Mouse (Mus musculus): ENCODE data around the gene Hlcs. TPM values are rescaled to one million over a fixed set of nuclear protein-coding genes. Genes with fewer than 3 reads are reported as not detected.

The Hlcs gene
- polyA plus RNA-seq, 1 experiment = 7.2 TPM

DNA sequence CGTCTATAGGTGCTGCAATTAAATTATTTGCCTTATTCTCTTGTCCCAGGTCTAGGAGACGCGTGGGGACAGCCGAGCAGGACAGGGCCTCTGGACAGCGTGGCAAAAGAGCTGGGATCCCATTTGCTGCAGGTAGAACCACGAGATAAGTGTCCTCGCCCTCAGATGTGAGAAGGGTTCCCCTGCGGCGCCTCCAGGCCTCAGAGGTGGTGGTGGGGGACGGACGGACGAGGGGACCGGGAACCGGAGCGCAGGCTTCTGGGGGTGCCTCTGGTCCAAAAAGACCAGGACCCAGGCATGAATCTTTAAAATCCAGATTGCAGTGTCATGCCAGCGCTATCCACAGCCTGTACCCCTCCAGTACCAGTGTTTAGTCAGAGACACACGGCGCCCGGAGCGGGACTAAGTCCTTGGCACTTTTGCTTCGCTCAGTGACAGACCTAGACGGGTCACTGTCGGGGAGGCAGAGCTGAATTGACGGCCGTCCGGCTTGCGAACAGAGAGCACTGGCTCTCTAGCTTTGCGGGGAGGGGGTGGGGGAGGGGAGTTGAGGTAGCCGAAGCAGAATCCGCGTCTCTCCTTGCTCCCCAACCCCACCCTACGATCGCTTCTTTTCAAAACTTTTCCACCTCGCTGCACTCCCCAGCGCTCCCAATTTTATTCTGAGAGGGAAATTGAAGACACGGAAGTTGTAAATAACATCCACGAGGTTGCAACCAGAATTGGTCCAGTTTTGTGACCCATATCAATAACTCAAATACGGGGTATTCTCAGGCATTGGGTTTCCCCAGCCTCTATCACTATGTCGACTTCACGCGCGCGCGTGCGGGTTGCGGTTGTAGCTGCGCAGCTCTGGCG, 218.9 kb downstream of the Hlcs start:
- no peak for DNase-seq (ENCODE audit: low read depth)
- no peak for TF ChIP-seq CTCF (IDR thresholded peaks at IDR 0.05; ENCODE audit: borderline replicate concordance, extremely low read depth, insufficient read depth, insufficient read length)
- no peak for TF ChIP-seq POLR2A (IDR thresholded peaks at IDR 0.05; ENCODE audit: borderline replicate concordance, extremely low read depth, insufficient read depth, insufficient read length, poor library complexity, severe bottlenecking)

DNA sequence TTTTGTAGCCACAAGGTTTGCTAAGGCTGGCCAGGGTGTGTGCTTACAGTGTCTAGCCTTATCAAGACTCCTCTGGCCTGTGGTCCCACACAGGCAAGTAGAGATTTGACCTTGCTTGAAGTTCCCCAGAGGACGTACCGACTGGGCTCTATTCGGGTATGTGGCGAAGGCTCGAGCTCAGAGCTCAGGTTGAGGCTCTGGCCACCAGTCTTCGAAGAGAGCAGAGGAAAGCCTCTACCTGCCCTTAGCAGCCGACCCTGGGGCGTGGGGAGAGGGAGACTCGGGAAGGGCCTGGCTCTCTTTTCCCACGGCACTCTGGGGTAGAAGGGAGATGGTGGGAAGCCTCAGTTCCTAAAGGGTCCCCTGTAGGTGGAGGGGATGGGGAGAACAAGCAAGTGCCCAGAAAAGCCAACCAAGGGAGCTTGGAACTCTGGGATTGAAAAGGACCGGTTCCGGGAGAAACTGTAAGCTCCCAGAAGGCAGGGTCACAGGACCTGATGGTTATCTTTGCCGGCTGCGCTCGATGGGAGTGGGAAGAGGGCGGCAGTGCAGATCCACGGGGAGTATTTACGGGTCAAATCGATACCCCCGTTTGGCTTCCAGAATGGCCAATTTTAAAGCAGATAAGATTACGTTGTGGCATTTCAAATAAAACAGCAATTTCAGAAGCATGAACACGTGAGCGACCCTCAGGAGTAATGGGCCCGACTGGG, 220.1 kb downstream of the Hlcs start:
- no peak for TF ChIP-seq POLR2A (IDR thresholded peaks at IDR 0.05; ENCODE audit: borderline replicate concordance, extremely low read depth, insufficient read depth, insufficient read length, poor library complexity, severe bottlenecking)
- TF ChIP-seq CTCF (IDR thresholded peaks at IDR 0.05; ENCODE audit: borderline replicate concordance, extremely low read depth, insufficient read depth, insufficient read length) = no peak
- DNase-seq (ENCODE audit: low read depth) = no peak

DNA sequence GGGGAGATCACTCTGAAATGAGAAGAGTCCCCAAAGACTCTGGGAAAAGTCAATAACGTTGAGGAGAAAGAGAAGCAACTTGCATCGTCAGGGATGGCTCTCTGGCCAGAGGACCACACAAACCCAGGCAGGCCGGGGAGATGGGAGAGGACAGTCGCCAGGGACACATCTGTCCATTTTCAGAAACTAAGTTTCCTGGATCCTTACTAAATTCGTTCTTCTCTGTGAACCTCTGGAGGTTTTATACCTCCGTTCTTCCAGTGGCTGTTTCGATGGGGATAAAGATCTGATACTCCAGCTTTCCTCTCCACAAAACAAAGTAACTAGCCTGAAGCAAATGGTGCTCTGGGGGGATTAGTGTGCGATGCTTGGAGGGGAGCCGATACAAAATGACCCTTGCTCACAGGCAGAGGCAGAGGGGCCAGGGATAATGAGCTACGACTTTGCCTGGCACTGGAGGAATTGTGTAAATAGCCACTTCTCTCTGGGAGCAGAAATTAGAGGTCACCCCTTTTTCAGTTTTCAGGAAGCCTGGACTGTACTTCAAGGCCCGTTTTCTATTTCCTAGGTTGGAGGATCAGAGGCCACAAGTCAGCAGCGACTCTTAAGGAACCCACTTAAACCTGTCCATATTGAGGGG, 220.7 kb downstream of the Hlcs start:
- TF ChIP-seq POLR2A (IDR thresholded peaks at IDR 0.05; ENCODE audit: borderline replicate concordance, extremely low read depth, insufficient read depth, insufficient read length, poor library complexity, severe bottlenecking) = no peak
- no peak for TF ChIP-seq CTCF (IDR thresholded peaks at IDR 0.05; ENCODE audit: borderline replicate concordance, extremely low read depth, insufficient read depth, insufficient read length)
- no peak for DNase-seq (ENCODE audit: low read depth)

DNA sequence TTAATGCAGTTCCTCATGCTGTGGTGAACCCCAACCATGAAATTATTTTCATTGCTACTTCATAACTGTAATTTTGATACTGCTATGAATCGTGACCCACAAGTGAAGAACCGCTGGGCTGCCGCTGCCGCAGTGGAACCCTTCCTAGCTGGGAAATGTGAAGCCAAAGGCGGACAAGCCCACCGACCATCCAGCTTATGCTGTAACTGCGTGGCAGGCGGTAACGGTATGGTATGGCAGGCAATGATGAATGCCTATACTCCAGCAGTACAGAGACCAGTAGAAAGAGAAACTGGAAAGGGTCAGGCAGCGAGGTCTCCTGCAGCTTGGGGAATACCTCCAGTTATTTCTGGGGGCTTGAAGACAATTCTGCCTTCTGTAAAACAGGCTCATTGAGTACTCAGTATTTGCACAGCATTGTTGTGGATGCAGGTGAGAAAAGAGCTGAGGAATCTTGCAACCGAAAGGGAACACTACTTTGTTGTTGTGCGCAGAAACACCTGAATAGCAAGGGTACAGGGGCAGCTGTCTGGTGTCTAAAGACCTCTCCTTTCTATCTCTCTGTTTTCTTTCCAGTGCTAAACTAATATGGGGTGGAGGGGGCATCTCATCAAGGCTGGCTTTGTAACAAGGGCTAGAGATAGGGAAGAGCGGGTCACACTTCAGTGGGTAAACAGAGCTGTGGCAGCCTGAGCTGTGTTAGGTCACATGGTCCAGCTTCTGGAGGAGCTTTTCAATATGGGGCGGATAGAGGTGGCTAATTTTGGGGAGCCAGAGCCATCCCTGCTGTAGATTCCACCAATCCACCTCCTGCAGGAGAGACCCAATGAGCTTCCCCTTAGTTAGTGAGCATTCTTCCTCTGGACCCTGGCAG, 224.3 kb downstream of the Hlcs start:
- DNase-seq (ENCODE audit: low read depth) = no peak
- TF ChIP-seq POLR2A (IDR thresholded peaks at IDR 0.05; ENCODE audit: borderline replicate concordance, extremely low read depth, insufficient read depth, insufficient read length, poor library complexity, severe bottlenecking) (no peak), CTCF (IDR thresholded peaks at IDR 0.05; ENCODE audit: borderline replicate concordance, extremely low read depth, insufficient read depth, insufficient read length) (no peak)

DNA sequence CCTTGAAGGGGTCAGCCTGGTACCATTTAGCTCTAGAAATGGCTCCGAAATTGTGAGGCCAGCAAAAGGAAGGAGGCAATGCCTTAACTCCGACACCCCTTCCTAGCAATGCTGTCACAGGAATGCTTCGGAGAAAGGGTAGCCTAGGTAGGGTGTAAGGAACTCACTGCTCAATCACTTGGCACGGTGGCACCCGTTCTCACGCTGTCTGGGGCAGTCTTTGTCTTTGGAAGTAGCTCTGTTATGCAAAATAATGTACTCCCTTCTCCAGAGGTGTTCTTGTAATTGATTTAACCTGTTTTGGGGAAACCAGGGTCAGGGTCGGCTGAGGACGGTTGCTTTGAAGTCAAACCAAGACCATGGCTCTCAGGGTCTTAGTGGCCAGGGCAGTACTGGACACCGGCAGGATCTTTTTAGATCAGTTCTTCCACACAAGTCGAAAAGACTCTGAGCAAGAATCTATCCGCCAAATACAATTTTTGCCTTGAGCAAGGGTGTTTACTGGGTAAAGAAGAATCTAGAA, 225.1 kb downstream of the Hlcs start:
- TF ChIP-seq CTCF (IDR thresholded peaks at IDR 0.05; ENCODE audit: borderline replicate concordance, extremely low read depth, insufficient read depth, insufficient read length) (no peak), POLR2A (IDR thresholded peaks at IDR 0.05; ENCODE audit: borderline replicate concordance, extremely low read depth, insufficient read depth, insufficient read length, poor library complexity, severe bottlenecking) (no peak)
- DNase-seq (ENCODE audit: low read depth) = no peak

DNA sequence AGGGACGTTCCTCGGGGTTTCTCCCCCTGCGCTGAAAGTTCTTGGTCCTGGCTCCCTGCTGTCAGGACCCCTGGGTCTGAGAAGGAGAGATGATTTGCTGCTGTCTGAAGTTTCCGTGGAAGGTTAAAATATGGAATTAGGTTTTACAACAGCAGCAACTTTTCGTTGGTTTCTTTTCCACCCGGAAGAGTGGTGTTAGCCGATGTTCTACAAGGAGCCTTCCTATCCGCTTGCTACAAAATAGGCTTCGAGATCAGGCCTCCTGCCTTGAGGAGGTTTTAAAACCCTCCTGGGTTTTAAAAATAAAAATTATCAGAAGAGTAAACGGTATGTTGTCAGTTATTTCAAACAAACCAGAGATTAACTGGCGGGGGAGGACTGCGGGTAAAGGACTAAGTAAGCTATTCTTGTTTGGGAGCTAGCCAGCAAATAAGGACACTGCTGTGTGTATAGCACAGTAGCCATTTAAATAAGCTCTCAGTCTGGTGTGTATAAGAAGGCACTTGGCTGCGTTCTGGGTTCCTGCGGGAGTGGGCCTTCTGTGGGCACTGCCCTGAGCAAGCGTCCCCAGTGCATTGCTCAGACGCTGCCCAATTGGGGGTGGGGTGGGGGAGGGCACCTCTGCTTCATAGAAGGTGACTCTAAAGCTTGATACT, 225.7 kb downstream of the Hlcs start:
- no peak for DNase-seq (ENCODE audit: low read depth)
- TF ChIP-seq POLR2A (IDR thresholded peaks at IDR 0.05; ENCODE audit: borderline replicate concordance, extremely low read depth, insufficient read depth, insufficient read length, poor library complexity, severe bottlenecking) (no peak), CTCF (IDR thresholded peaks at IDR 0.05; ENCODE audit: borderline replicate concordance, extremely low read depth, insufficient read depth, insufficient read length) (no peak)

DNA sequence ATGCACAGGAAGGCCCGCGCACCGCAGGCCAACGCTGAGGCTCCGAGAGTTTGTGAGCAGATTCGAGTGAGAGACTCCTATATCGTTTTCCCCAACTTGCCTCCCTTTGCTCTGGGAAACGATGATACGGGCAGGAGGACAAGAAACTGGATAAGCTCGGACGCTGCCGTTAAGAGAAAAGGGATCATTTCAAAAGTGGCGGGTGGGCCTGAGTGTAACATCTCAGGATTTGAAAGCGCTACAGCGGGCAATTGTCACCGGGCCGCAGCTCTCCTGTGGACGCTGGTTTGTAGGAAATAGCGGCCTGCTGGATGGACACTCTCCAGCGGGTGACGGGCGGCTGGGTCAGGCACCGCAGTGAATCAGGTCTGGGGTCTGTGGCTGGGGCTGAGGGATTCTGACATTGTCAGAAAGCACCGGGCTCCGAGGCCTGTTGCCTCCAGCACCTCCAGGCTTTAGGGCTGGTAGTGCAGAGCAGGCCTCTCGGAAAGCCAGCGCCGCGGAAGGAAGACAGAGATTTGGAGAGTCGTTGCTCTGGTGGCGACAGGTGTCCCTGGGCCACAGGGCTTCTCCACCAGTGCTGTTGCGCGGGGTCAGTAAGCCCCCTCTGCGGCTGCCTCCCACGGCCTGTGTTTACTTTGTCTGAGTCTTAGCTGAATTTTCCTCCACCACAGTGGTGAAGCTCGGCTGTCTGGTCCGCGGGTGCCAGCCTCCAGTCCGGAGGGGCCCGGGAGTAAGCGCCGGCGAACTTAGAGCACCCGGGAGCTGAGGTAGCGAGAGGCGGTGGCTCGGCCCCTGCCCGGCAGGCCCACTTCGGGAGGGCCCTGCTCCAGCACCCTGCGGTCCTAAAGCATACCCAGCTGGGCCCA, 226.4 kb downstream of the Hlcs start:
- TF ChIP-seq POLR2A (IDR thresholded peaks at IDR 0.05; ENCODE audit: borderline replicate concordance, extremely low read depth, insufficient read depth, insufficient read length, poor library complexity, severe bottlenecking) = no peak
- no peak for TF ChIP-seq CTCF (IDR thresholded peaks at IDR 0.05; ENCODE audit: borderline replicate concordance, extremely low read depth, insufficient read depth, insufficient read length)
- no peak for DNase-seq (ENCODE audit: low read depth)

DNA sequence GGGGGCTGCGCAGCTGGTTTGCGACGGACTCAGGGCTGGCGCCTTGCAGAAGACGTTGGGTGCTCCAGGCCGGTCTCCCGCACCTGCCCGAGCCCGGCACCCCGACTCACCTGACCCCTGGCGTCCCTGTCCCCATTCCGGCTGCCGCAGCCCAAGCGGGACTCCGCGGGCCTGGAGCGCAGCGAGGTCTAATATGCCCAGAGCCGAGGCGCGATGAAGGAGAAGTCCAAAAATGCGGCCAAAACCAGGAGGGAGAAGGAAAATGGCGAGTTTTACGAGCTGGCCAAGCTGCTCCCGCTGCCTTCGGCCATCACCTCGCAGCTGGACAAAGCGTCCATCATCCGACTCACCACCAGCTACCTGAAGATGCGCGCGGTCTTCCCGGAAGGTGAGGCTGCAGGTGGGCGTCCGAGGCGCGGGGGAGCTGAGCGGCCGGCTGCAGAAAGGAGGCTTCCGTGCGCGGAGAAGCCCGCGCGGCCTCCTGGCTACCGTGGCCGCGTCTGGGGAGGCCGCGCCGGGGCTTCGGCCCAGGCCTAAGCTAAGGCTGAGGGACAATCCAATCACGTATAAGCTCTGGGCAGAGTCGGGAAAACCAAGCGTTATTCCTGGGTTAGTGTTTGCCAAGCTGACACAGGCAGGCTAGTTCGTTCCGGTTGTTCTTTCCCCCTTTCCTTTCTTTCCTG, 227.6 kb downstream of the Hlcs start:
- DNase-seq (ENCODE audit: low read depth) = no peak
- no peak for TF ChIP-seq CTCF (IDR thresholded peaks at IDR 0.05; ENCODE audit: borderline replicate concordance, extremely low read depth, insufficient read depth, insufficient read length)
- no peak for TF ChIP-seq POLR2A (IDR thresholded peaks at IDR 0.05; ENCODE audit: borderline replicate concordance, extremely low read depth, insufficient read depth, insufficient read length, poor library complexity, severe bottlenecking)
